Comparison of ENCODE assay signal across 8 mouse cellular contexts in genomic region chr7:98361662-98362061, GRCm38 (mm10). TPM values are rescaled to one million over a fixed set of nuclear protein-coding genes. Genes with fewer than 3 reads are reported as not detected.
A peak's percentile ranks its signal among the peaks of the same experiment; 100 is the strongest.
DNase-seq lines count a peak whose midpoint lies in the region; ATAC-seq and TF ChIP-seq lines count a peak whose summit lies in the region.

No protein-coding gene starts in this region.

- H3K4me1 ChIP-seq in heart, postnatal 0 days (ENCODE audit: control insufficient read depth, insufficient read depth): 0 out of 2 replicates have a peak, but pooled peaks cover 10% of the 10 kb centered on the region
- no peaks in the 10 kb centered on the region for H3K4me1 ChIP-seq in cortical plate, adult 2 months (ENCODE audit: control insufficient read depth, insufficient read depth, low read length)
- H3K4me1 ChIP-seq in hindbrain, embryonic 15.5 days (replicated peaks): peaks cover 42% of the 10 kb centered on the region
- H3K4me1 ChIP-seq in midbrain, embryonic 13.5 days (replicated peaks): peaks cover 49% of the 10 kb centered on the region

- 23% methylated on average over 2 of the region's 2 CpGs for WGBS in heart, postnatal 0 days
- WGBS in hindbrain, embryonic 15.5 days: 30% methylated on average over 2 of the region's 2 CpGs
- WGBS in midbrain, embryonic 13.5 days: 34% methylated on average over 2 of the region's 2 CpGs

- H3K27ac ChIP-seq in heart, postnatal 0 days (ENCODE audit: low read depth): peak overlapping the region; percentile 46
- H3K27ac ChIP-seq in cortical plate, adult 2 months (ENCODE audit: insufficient read depth, low read length): no peak overlapping the region
- peak overlapping the region; percentile 87; the same call in 1 of the 2 replicates for H3K27ac ChIP-seq in hindbrain, embryonic 15.5 days (replicated peaks)
- H3K27ac ChIP-seq in midbrain, embryonic 13.5 days: no peak overlapping the region; the same call in 1 of the 2 replicates

- H3K36me3 ChIP-seq in heart, postnatal 0 days (replicated peaks; ENCODE audit: control insufficient read depth, insufficient read depth, low read length): no peaks in the 10 kb centered on the region
- H3K36me3 ChIP-seq in hindbrain, embryonic 15.5 days: no peaks in the 10 kb centered on the region
- H3K36me3 ChIP-seq in midbrain, embryonic 13.5 days: no peaks in the 10 kb centered on the region

- peak overlapping the region; percentile 96 for H3K4me2 ChIP-seq in heart, postnatal 0 days (ENCODE audit: low read depth, low read length)
- H3K4me2 ChIP-seq in hindbrain, embryonic 15.5 days: peak overlapping the region; percentile 96
- H3K4me2 ChIP-seq in midbrain, embryonic 13.5 days (replicated peaks): peak overlapping the region; percentile 94

- intact Hi-C loops in heart, postnatal 25 days (cut with DNase I): no loop called here

- peak; percentile 25 for DNase-seq in heart, postnatal 0 days (ENCODE audit: low spot score)
- DNase-seq in heart, postnatal 25 days (ENCODE audit: low spot score): no peak
- DNase-seq in layer of hippocampus, postnatal 10 days (ENCODE audit: low spot score in 2 of 2): no peak
- no peak for DNase-seq in urinary bladder, adult 18-20 months (ENCODE audit: low spot score in 2 of 2)

- TF ChIP-seq CTCF in heart, postnatal 0 days (IDR thresholded peaks at IDR 0.05; ENCODE audit: low read depth): no peak
- no peak for TF ChIP-seq CTCF in cortical plate, adult 2 months (IDR thresholded peaks at IDR 0.05; ENCODE audit: extremely low read depth, insufficient read depth, low read length)

- H3K4me3 ChIP-seq in heart, postnatal 0 days (ENCODE audit: low read depth, low read length): peak overlapping the region; percentile 73
- H3K4me3 ChIP-seq in cortical plate, adult 2 months (ENCODE audit: insufficient read depth, low read length): peak overlapping the region; percentile 38
- peak overlapping the region; percentile 87 for H3K4me3 ChIP-seq in hindbrain, embryonic 15.5 days
- H3K4me3 ChIP-seq in midbrain, embryonic 13.5 days (replicated peaks): peak overlapping the region; percentile 79

- H3K27me3 ChIP-seq in heart, postnatal 0 days (ENCODE audit: control insufficient read depth, insufficient read depth, low read length): no peaks in the 10 kb centered on the region
- H3K27me3 ChIP-seq in hindbrain, embryonic 15.5 days: no peaks in the 10 kb centered on the region
- no peaks in the 10 kb centered on the region for H3K27me3 ChIP-seq in midbrain, embryonic 13.5 days

- no peak for ATAC-seq in heart, postnatal 0 days (ENCODE audit: insufficient read depth, low read depth)
- ATAC-seq in hindbrain, embryonic 15.5 days (ENCODE audit: low FRiP score, low read depth): no peak
- no peak for ATAC-seq in midbrain, embryonic 13.5 days
- no peak for ATAC-seq in erythroblast, adult 5-6 weeks (replicated peaks; ENCODE audit: low FRiP score, poor library complexity, severe bottlenecking)

- H3K9me3 ChIP-seq in heart, postnatal 0 days (replicated peaks; ENCODE audit: control insufficient read depth, low read length): 0 out of 2 replicates have a peak, but pooled peaks cover 7% of the 10 kb centered on the region
- no peaks in the 10 kb centered on the region for H3K9me3 ChIP-seq in hindbrain, embryonic 15.5 days
- H3K9me3 ChIP-seq in midbrain, embryonic 13.5 days: no peaks in the 10 kb centered on the region

- no peak overlapping the region; the same call in 1 of the 2 replicates for H3K9ac ChIP-seq in heart, postnatal 0 days (replicated peaks; ENCODE audit: low read depth, low read length)
- peak overlapping the region; percentile 81; the same call in 1 of the 2 replicates for H3K9ac ChIP-seq in hindbrain, embryonic 15.5 days
- H3K9ac ChIP-seq in midbrain, embryonic 13.5 days (replicated peaks): peak overlapping the region; percentile 83; the same call in 1 of the 2 replicates

- TF ChIP-seq EP300 in heart, postnatal 0 days (IDR thresholded peaks at IDR 0.05; ENCODE audit: low read depth): peak; percentile 4; the same call in 1 of the 2 replicates

- no peak for TF ChIP-seq POLR2A in cortical plate, adult 2 months (IDR thresholded peaks at IDR 0.05; ENCODE audit: extremely low read depth, insufficient read depth, low read length)

RNA-seq across cellular contexts. Expression of gene Tsku, which starts 0.5 kb away (rescaled TPM):
- 4.0 and 7.1 TPM in 2 replicates for total RNA-seq in heart, postnatal 0 days (2014; rRNA removed; ENCODE audit: low replicate concordance)
- polyA plus RNA-seq in heart, postnatal 0 days (2015; fragmentation: Nextera tagmentation; extraction: Ambion mirVana): 3.3 and 3.7 TPM in 2 replicates
- total RNA-seq in heart, postnatal 25 days (2021): 1 to 10 TPM; 2.1 to 2.7 TPM
- polyA plus RNA-seq in cortical plate, adult 2 months (2012; rRNA removed): 2.2 and 3.1 TPM in 2 replicates
- polyA plus RNA-seq in hindbrain, embryonic 15.5 days (2015; fragmentation: Nextera tagmentation; extraction: Ambion mirVana): 8.9 and 9.3 TPM in 2 replicates
- 6.7 and 7.2 TPM in 2 replicates for polyA plus RNA-seq in midbrain, embryonic 13.5 days (2015; fragmentation: Nextera tagmentation; extraction: Ambion mirVana)
- total RNA-seq in layer of hippocampus, postnatal 10 days (2021): 1 to 10 TPM; 6.3 to 7.1 TPM
- total RNA-seq in erythroblast, adult 5-6 weeks (2015; ENCODE audit: low replicate concordance): not detected in 2 replicates
- total RNA-seq in erythroblast, adult 5-6 weeks (2017; ENCODE audit: low replicate concordance): 1.1 TPM in 1 of 2 replicates, not detected in the other

RNA-seq across cellular contexts. Expression of gene Acer3, which starts 40.7 kb away (rescaled TPM):
- 5.6 and 11.1 TPM in 2 replicates for total RNA-seq in heart, postnatal 0 days (2014; rRNA removed; ENCODE audit: low replicate concordance)
- polyA plus RNA-seq in heart, postnatal 0 days (2015; fragmentation: Nextera tagmentation; extraction: Ambion mirVana): 16.4 and 21.4 TPM in 2 replicates
- 10 to 100 TPM; 12.2 to 12.3 TPM for total RNA-seq in heart, postnatal 25 days (2021)
- polyA plus RNA-seq in cortical plate, adult 2 months (2012; rRNA removed): 10.0 and 10.3 TPM in 2 replicates
- 26.3 and 28.2 TPM in 2 replicates for polyA plus RNA-seq in hindbrain, embryonic 15.5 days (2015; fragmentation: Nextera tagmentation; extraction: Ambion mirVana)
- 13.6 and 14.9 TPM in 2 replicates for polyA plus RNA-seq in midbrain, embryonic 13.5 days (2015; fragmentation: Nextera tagmentation; extraction: Ambion mirVana)
- total RNA-seq in layer of hippocampus, postnatal 10 days (2021): 10 to 100 TPM; 14.7 to 17.8 TPM
- total RNA-seq in erythroblast, adult 5-6 weeks (2015; ENCODE audit: low replicate concordance): 18.4 and 22.2 TPM in 2 replicates
- total RNA-seq in erythroblast, adult 5-6 weeks (2017; ENCODE audit: low replicate concordance): 17.0 and 27.6 TPM in 2 replicates

Comparison
In these comparisons a context has a peak if more than half of its experiments do, and no peak if none do; other contexts are left out.
1. H3K27ac ChIP-seq: peak in heart, postnatal 0 days (single experiment) and hindbrain, embryonic 15.5 days (single experiment); none in cortical plate, adult 2 months (single experiment) and midbrain, embryonic 13.5 days (single experiment).
2. Peak in every context shown above with its lines, with median percentiles within 50 percentile points of each other: H3K4me2 ChIP-seq and H3K4me3 ChIP-seq.